Mouse (Mus musculus): ENCODE data around the gene Clint1. TPM values are rescaled to one million over a fixed set of nuclear protein-coding genes. Genes with fewer than 3 reads are reported as not detected.
A peak's percentile ranks its signal among the peaks of the same experiment; 100 is the strongest.

Gene Clint1
- polyA plus RNA-seq, 1 experiment from 2014 or later: 80.2 TPM

DNA sequence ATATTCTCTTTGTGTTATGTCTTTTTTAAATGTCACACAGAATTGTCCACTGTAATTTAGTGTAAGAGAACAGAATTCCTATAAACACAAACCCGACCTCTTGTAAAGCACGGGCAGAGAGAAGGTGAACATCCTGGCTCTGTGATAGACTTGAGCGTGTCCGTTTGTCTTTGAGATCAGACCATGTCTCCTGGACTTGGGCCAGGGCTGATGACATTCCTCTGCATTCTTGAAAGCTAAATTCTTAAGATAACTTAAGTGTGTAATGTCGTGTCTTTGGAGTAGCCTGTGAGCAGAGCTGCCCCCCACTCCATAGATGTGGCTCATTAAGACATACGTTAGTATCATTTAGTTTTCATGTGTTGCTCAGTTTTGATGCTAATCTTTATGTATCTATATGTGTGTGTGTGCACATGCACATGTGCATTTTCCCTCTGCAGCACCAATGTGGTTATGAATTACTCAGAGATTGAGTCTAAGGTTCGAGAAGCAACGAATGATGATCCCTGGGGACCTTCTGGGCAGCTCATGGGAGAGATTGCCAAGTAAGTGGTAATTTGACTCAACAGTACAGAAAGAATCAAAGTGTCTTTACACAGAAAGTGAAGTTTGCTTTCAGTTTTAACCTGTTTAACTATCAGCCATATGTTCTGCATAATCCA is 31.6 kb downstream of the Clint1 start:
- Histone ChIP-seq H3K9me3 (replicated peaks) (no peaks in the 10 kb centered on the region), H3K4me3 (no peak overlapping the region), H3K36me3 (peaks cover 35% of the 10 kb centered on the region), H3K9ac (peak overlapping the region; percentile 31; the same call in 1 of the 2 replicates), H3K4me2 (peak overlapping the region; percentile 32), H3K4me1 (replicated peaks) (peaks cover 41% of the 10 kb centered on the region), H3K27me3 (replicated peaks) (no peaks in the 10 kb centered on the region), H3K27ac (ENCODE audit: poor library complexity, severe bottlenecking) (no peak overlapping the region)
- WGBS: 27% methylated on average over 8 of the region's 8 CpGs
- ATAC-seq (ENCODE audit: insufficient number of reproducible peaks, low FRiP score): no peak

DNA sequence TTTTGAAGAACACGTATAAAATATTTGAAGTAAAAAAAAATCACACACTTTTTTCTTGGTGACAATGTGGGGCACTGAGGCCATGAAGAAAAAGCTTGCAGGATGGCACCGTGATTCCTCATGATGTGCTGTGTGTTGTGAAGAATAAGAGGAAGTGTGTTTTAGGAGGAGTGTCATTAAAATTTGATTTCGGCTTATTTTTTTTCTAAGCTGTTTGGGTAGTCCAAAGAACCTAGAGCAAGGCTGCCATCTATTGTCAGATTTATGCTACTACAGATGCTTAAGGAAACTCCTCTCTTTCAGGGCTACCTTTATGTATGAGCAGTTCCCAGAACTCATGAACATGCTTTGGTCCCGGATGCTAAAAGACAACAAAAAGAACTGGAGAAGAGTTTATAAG is 32.2 kb downstream of the Clint1 start:
- Histone ChIP-seq H3K36me3 (peaks cover 41% of the 10 kb centered on the region), H3K4me1 (replicated peaks) (peaks cover 36% of the 10 kb centered on the region), H3K4me3 (no peak overlapping the region), H3K9me3 (replicated peaks) (no peaks in the 10 kb centered on the region), H3K27ac (ENCODE audit: poor library complexity, severe bottlenecking) (no peak overlapping the region), H3K27me3 (replicated peaks) (no peaks in the 10 kb centered on the region), H3K9ac (no peak overlapping the region), H3K4me2 (no peak overlapping the region)
- ATAC-seq (ENCODE audit: insufficient number of reproducible peaks, low FRiP score): no peak
- 60% methylated on average over 4 of the region's 4 CpGs for WGBS

GRCm38 (mm10) chr11:45885606-45886230 is 33.9 kb downstream of the Clint1 start:
- no peaks in the 10 kb centered on the region for H3K9me3 ChIP-seq (replicated peaks)
- 89% methylated on average over 5 of the region's 5 CpGs for WGBS
- H3K36me3 ChIP-seq: peaks cover 58% of the 10 kb centered on the region
- no peak overlapping the region for H3K4me2 ChIP-seq
- no peak overlapping the region for H3K4me3 ChIP-seq
- no peaks in the 10 kb centered on the region for H3K27me3 ChIP-seq (replicated peaks)
- ATAC-seq (ENCODE audit: insufficient number of reproducible peaks, low FRiP score): no peak
- H3K27ac ChIP-seq (ENCODE audit: poor library complexity, severe bottlenecking): no peak overlapping the region
- no peak overlapping the region for H3K9ac ChIP-seq
- peaks cover 19% of the 10 kb centered on the region for H3K4me1 ChIP-seq (replicated peaks)

- Histone ChIP-seq H3K27ac (ENCODE audit: poor library complexity, severe bottlenecking) (no peak overlapping the region), H3K36me3 (peaks cover 65% of the 10 kb centered on the region), H3K27me3 (replicated peaks) (no peaks in the 10 kb centered on the region), H3K9ac (no peak overlapping the region), H3K9me3 (replicated peaks) (no peaks in the 10 kb centered on the region), H3K4me1 (replicated peaks) (peaks cover 16% of the 10 kb centered on the region), H3K4me3 (no peak overlapping the region), H3K4me2 (no peak overlapping the region)
- WGBS: 88% methylated on average over 5 of the region's 5 CpGs
- no peak for ATAC-seq (ENCODE audit: insufficient number of reproducible peaks, low FRiP score)
These were observed 34.7 kb downstream of the Clint1 start for GRCm38 (mm10) chr11:45886596-45886995.

DNA sequence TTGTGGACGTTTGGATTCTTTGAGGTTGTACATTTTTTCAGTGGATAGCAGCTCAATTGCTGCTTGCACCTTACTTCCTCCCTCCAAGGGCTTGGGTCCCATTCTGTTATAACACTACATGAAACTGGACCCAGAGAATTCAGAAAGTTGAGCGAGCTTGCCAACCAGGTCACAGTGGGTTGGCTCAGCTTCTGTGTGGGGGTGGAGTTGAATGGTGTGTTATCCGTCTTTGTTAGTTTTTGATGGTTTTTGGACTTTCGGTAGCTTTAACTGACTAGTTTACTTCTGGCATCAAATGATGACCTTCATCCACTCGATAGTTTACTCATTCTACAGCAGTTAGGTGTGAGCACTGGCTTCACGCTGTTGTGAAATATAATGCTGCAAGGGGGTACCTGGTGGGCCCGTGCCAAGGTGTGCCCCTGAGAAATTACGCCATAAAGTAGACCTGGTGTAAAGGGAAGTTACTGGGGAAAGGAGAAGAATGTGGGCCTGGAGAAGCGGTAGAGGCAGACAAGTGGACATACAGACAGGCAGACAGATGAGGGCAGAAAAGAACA is 36.7 kb downstream of the Clint1 start:
- H3K27ac ChIP-seq (ENCODE audit: poor library complexity, severe bottlenecking): no peak overlapping the region
- H3K4me2 ChIP-seq: no peak overlapping the region
- no peak overlapping the region for H3K9ac ChIP-seq
- peaks cover 9% of the 10 kb centered on the region for H3K4me1 ChIP-seq (replicated peaks)
- no peaks in the 10 kb centered on the region for H3K27me3 ChIP-seq (replicated peaks)
- H3K36me3 ChIP-seq: peaks cover 79% of the 10 kb centered on the region
- no peak overlapping the region for H3K4me3 ChIP-seq
- no peak for ATAC-seq (ENCODE audit: insufficient number of reproducible peaks, low FRiP score)
- 91% methylated on average over 9 of the region's 9 CpGs for WGBS
- no peaks in the 10 kb centered on the region for H3K9me3 ChIP-seq (replicated peaks)

- Histone ChIP-seq H3K4me1 (replicated peaks) (peaks cover 9% of the 10 kb centered on the region), H3K4me3 (no peak overlapping the region), H3K27ac (ENCODE audit: poor library complexity, severe bottlenecking) (no peak overlapping the region), H3K27me3 (replicated peaks) (no peaks in the 10 kb centered on the region), H3K9ac (no peak overlapping the region), H3K4me2 (no peak overlapping the region), H3K36me3 (peaks cover 89% of the 10 kb centered on the region), H3K9me3 (replicated peaks) (no peaks in the 10 kb centered on the region)
- no peak for ATAC-seq (ENCODE audit: insufficient number of reproducible peaks, low FRiP score)
- WGBS: 91% methylated on average over 3 of the region's 3 CpGs
These were observed 38.1 kb downstream of the Clint1 start for GRCm38 (mm10) chr11:45889981-45890380.

DNA sequence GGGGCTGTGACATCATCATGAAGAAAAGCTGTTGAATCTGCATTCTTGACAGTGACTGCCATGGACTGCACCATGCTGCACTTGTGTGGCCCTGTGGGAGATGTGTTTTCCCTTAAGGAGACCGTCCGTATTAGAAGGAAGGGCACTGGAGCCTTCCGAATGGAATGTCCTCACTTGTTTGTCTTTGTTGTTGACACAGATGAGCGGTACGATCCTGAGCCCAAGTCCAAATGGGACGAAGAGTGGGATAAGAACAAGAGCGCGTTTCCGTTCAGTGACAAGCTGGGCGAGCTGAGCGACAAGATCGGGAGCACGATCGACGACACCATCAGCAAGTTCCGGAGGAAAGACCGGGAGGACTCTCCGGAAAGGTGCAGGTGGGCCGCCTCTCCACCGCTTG is 38.6 kb downstream of the Clint1 start:
- H3K4me1 ChIP-seq (replicated peaks): peaks cover 9% of the 10 kb centered on the region
- H3K9me3 ChIP-seq (replicated peaks): no peaks in the 10 kb centered on the region
- no peaks in the 10 kb centered on the region for H3K27me3 ChIP-seq (replicated peaks)
- no peak overlapping the region for H3K27ac ChIP-seq (ENCODE audit: poor library complexity, severe bottlenecking)
- 90% methylated on average over 20 of the region's 20 CpGs for WGBS
- no peak overlapping the region for H3K4me3 ChIP-seq
- ATAC-seq (ENCODE audit: insufficient number of reproducible peaks, low FRiP score): no peak
- H3K4me2 ChIP-seq: no peak overlapping the region
- H3K36me3 ChIP-seq: peaks cover 90% of the 10 kb centered on the region
- no peak overlapping the region for H3K9ac ChIP-seq

DNA sequence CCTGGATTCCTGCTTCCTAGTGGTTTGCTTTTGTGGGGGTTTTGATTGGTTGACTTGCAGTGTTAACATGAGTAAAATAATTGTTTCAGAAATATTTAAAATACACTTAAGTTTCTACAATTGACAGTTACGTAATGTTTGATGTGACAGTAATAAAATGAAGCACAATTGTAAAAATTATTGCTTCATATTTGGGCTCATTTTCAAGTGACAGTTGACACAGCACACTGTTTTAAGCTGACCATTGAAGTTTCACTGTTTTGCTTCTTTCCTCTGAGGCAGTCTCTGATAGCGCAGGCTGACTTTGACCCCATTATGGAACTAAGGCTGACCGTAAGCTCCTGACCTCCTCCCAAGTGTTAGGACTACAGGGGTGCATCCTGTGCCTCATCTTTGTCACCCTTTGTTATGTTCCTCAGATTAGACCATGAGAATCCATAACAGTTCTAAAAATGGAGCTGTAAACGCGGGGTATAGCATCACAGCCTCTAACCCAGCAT is 41.1 kb downstream of the Clint1 start:
- Histone ChIP-seq H3K9ac (no peak overlapping the region), H3K27me3 (replicated peaks) (no peaks in the 10 kb centered on the region), H3K36me3 (peaks cover 81% of the 10 kb centered on the region), H3K27ac (ENCODE audit: poor library complexity, severe bottlenecking) (no peak overlapping the region), H3K4me2 (no peak overlapping the region), H3K4me1 (replicated peaks) (peaks cover 11% of the 10 kb centered on the region), H3K4me3 (no peak overlapping the region), H3K9me3 (replicated peaks) (no peaks in the 10 kb centered on the region)
- no peak for ATAC-seq (ENCODE audit: insufficient number of reproducible peaks, low FRiP score)
- 65% methylated on average over 5 of the region's 5 CpGs for WGBS

GRCm38 (mm10) chr11:45897392-45897791 is 45.5 kb downstream of the Clint1 start:
- H3K27me3 ChIP-seq (replicated peaks): no peaks in the 10 kb centered on the region
- H3K36me3 ChIP-seq: peaks cover 60% of the 10 kb centered on the region
- peaks cover 16% of the 10 kb centered on the region for H3K4me1 ChIP-seq (replicated peaks)
- no peak overlapping the region for H3K4me2 ChIP-seq
- no peak for ATAC-seq (ENCODE audit: insufficient number of reproducible peaks, low FRiP score)
- no peak overlapping the region for H3K9ac ChIP-seq
- H3K27ac ChIP-seq (ENCODE audit: poor library complexity, severe bottlenecking): no peak overlapping the region
- H3K4me3 ChIP-seq: no peak overlapping the region
- 93% methylated on average over 2 of the region's 2 CpGs for WGBS
- H3K9me3 ChIP-seq (replicated peaks): no peaks in the 10 kb centered on the region

- WGBS: 78% methylated on average over 11 of the region's 11 CpGs
- Histone ChIP-seq H3K4me2 (no peak overlapping the region), H3K36me3 (peaks cover 50% of the 10 kb centered on the region), H3K27ac (ENCODE audit: poor library complexity, severe bottlenecking) (peak overlapping the region; percentile 34), H3K9me3 (replicated peaks) (no peaks in the 10 kb centered on the region), H3K4me1 (replicated peaks) (peaks cover 7% of the 10 kb centered on the region; the same call in 1 of the 2 replicates), H3K4me3 (no peak overlapping the region), H3K27me3 (replicated peaks) (no peaks in the 10 kb centered on the region), H3K9ac (no peak overlapping the region)
- ATAC-seq (ENCODE audit: insufficient number of reproducible peaks, low FRiP score): no peak
These were observed 48.6 kb downstream of the Clint1 start for GRCm38 (mm10) chr11:45900233-45901015.
